Mouse (Mus musculus) limb, embryonic 10.5 days (tissue): Measurements from ENCODE around the gene Purb. TPM values are rescaled to one million over a fixed set of nuclear protein-coding genes. Genes with fewer than 3 reads are reported as not detected.

Source experiments
- DNase-seq: peaks from one replicate; pipeline ENCODE4 v3.0.0-alpha.2; 2017; ENCODE audit warnings: low spot score
- H3K27ac ChIP-seq: fragments of 300-500 bp; sonication (generic); 2 replicates; pipeline ENCODE4 v1.5.1; 2016; ENCODE audit warnings: mild to moderate bottlenecking
- H3K27me3 ChIP-seq: fragments of 300-500 bp; sonication (generic); 2 replicates; pipeline ENCODE4 v1.6.1; 2016; ENCODE audit warnings: low read depth, mild to moderate bottlenecking; ENCODE audit not compliant: poor library complexity, severe bottlenecking
- H3K36me3 ChIP-seq: fragments of 300-500 bp; sonication (generic); 2 replicates; pipeline ENCODE4 v1.6.1; 2016; ENCODE audit warnings: mild to moderate bottlenecking, moderate library complexity
- H3K4me1 ChIP-seq: fragments of 300-500 bp; sonication (generic); 2 replicates; pipeline ENCODE4 v1.6.1; 2016
- H3K4me3 ChIP-seq: fragments of 300-500 bp; sonication (generic); 2 replicates; pipeline ENCODE4 v1.5.1; 2016; ENCODE audit warnings: mild to moderate bottlenecking, moderate library complexity
- H3K9me3 ChIP-seq: fragments of 300-500 bp; sonication (generic); replicated peaks from 2 replicates; pipeline ENCODE4 v1.6.1; 2016; ENCODE audit warnings: mild to moderate bottlenecking
- WGBS: fragments of 180-500 bp; shearing (Covaris S2); methylation state at CpG from one replicate; pipeline ENCODE4 v1.1.7; 2016; 5-methylcytosine and 5-hydroxymethylcytosine counted together
- polyA plus RNA-seq: library from polyadenylated mRNA; unstranded; fragments of >200 nt; fragmentation: Nextera tagmentation; extraction: Ambion mirVana; gene quantifications from 2 replicates; pipeline ENCODE4 v1.2.1, GENCODE M21; 2016

The Purb gene
- polyA plus RNA-seq, 1 experiment from 2014 or later = 17.9 TPM

DNA sequence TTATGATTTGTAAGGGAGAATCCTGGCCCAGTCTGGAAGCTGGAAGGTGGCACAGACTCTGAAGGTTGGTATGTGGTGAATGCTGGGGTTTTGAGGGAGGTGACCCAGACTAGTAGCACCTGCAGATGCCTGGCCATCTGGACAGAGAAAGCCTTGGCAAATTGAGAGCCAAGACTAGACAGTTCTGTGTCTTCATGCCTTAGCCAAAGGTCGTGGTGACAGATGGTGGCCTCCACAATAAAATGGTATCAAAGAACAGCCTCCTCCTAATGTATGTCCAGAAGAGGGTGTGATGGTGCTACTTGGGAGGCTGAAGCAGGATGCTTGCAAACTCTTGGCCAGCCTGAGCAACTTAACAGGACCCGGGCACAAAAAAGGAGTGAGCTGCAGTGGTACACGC, 28.5 kb upstream of the Purb start:
- Histone ChIP-seq H3K9me3 (no peaks in the 10 kb centered on the region), H3K36me3 (no peaks in the 10 kb centered on the region), H3K4me1 (no peaks in the 10 kb centered on the region), H3K4me3 (no peak overlapping the region), H3K27ac (no peak overlapping the region), H3K27me3 (no peaks in the 10 kb centered on the region)
- DNase-seq = no peak
- WGBS = 80% methylated on average over 3 of the region's 3 CpGs

DNA sequence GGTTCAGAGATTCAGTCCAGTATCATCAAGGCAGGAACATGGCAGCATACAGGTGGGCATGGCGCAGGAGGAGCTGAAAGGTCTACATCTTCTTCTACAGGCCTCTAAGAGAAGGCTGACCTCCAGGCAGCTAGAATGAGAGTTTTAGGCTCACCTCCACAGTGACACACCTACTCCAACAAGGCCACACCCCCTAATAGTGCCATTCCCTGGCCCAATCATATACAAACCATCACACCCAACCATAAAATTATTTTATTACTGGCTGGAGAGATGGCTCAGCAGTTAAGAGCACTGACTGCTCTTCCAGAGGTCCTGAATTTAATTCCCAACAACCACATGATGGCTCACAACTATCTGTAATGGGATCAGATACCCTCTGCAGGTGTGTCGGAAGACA, 26.8 kb upstream of the Purb start:
- 96% methylated on average over 2 of the region's 2 CpGs for WGBS
- Histone ChIP-seq H3K4me3 (no peak overlapping the region), H3K4me1 (no peaks in the 10 kb centered on the region), H3K27ac (no peak overlapping the region), H3K27me3 (no peaks in the 10 kb centered on the region), H3K9me3 (no peaks in the 10 kb centered on the region), H3K36me3 (no peaks in the 10 kb centered on the region)
- DNase-seq = no peak

DNA sequence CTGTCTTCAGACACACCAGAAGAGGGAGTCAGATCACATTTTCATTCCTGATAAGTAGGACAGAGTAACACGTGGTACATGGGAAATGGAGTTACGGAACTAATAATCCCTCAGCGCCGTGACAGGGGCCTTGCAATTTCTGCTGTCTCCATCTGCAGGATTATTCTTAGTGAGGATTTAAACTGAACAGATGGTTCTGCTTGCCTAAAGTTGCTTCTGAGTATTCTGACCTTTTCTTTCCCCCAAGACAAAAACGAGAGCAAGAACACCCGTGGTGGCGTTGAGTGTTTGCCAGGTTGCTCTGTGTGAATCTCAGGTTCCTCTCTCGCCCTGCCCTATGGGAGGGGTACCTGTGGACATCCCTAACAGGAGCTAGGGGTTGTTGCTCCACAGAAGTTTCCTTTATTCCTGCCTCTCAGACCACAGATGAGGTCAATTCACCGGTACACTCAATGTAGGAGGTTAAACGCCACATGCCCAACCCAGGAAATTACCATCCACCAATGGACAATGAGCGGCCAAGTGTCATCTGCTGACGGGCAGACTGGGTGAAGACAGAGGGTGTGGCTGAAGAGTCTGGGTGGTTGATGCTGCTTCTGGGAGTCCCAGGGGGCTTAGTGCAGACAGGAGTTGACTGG, 21.7 kb upstream of the Purb start:
- Histone ChIP-seq H3K4me1 (no peaks in the 10 kb centered on the region), H3K27me3 (no peaks in the 10 kb centered on the region), H3K4me3 (no peak overlapping the region), H3K36me3 (no peaks in the 10 kb centered on the region), H3K9me3 (no peaks in the 10 kb centered on the region), H3K27ac (no peak overlapping the region)
- 83% methylated on average over 12 of the region's 12 CpGs for WGBS
- DNase-seq = no peak

DNA sequence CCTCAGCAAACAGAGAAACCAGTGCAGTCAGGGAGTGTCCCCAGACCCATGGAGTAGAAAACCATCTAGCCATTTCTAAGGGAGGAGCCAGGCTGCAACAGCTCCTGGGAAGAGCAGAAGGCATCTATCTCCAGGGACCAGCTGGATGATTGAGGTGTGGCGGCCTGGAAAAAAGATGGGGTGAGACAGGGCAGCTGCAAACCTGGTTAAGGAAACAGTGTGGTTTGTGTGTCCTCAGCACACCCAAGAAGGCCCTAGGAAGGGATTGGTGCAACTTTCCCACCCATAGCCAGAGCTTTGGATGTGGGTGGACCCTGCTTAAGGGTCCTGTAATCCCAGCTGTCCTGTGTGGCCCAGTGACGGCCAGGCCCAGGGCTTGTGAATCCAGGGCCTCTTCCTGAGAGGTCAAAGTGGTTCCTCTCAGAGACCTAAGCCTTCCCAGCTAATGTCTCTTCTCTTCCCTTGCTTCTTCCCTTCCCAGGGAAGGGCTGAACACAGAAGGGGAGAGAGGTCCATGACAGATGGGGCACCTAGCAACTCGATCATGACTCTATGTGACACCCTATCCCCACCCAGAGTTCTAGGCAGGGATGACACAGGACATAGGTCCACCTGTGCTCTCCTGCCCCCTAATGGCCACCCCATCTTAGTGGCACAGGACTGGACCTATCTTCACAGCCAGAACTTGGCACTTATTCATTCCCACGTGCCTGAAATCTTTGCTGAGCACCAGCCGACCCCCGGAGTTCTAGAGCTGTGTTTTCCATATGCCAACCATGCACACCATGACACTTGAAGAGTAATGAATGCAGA, 14.2 kb upstream of the Purb start:
- no peaks in the 10 kb centered on the region for H3K27me3 ChIP-seq
- no peaks in the 10 kb centered on the region for H3K36me3 ChIP-seq
- H3K27ac ChIP-seq = no peak overlapping the region
- no peak overlapping the region for H3K4me3 ChIP-seq
- H3K9me3 ChIP-seq = no peaks in the 10 kb centered on the region
- WGBS = 62% methylated on average over 6 of the region's 6 CpGs
- DNase-seq = no peak
- H3K4me1 ChIP-seq = no peaks in the 10 kb centered on the region

DNA sequence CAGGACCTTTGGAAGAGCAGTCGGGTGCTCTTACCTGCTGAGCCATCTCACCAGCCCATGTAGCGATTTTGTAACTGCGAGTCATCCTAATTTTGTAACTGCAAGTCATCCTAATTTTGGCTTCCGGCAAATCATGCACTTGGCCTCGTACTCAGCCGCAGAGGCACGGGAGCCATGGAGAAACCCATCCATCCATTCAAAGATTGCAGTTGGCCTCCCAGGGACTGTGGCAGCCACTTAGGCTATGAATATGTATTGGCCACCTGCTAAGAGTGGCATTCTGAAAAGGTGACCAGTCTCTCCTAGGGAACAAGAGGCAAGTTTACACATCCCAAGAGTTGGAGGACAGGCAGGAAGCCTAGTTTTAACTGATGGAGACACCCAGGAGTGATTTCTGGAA, 13.5 kb upstream of the Purb start:
- DNase-seq = no peak
- no peaks in the 10 kb centered on the region for H3K36me3 ChIP-seq
- H3K4me1 ChIP-seq = no peaks in the 10 kb centered on the region
- no peak overlapping the region for H3K27ac ChIP-seq
- H3K27me3 ChIP-seq = no peaks in the 10 kb centered on the region
- H3K4me3 ChIP-seq = no peak overlapping the region
- WGBS = 89% methylated on average over 7 of the region's 7 CpGs
- no peaks in the 10 kb centered on the region for H3K9me3 ChIP-seq

DNA sequence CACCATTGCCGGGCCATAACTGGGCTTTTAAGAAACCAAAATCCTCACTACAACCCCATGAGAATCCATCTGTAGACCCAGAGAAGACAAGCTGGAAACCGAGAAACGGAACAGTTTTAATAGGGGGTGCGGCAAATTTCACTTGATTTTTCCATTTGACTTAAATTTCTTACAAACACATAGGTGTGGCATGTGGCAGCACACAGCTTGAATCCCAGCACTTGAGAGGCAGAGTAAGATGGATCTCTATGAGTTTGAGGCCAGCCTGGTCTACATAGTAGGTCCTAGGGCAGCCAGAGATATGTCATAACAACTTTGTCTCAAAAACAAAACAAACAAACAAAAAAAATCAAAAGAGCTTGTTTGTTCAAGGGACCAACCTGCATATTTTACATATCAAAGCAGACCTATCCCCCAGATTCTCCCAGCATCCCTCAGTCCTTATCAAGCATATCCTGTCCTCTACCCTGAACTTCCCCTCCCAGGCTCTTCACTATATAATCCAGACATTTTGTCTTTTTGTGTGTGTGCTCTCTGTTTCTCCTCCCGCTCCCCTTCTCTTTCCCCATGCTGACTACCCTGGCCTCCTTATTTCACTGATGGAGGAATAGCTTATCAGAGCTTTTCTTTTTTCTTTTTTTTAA, 12.4 kb upstream of the Purb start:
- no peak for DNase-seq
- Histone ChIP-seq H3K36me3 (no peaks in the 10 kb centered on the region), H3K27me3 (no peaks in the 10 kb centered on the region), H3K4me1 (no peaks in the 10 kb centered on the region), H3K9me3 (no peaks in the 10 kb centered on the region), H3K27ac (no peak overlapping the region), H3K4me3 (no peak overlapping the region)
- 94% methylated on average over 5 of the region's 5 CpGs for WGBS

DNA sequence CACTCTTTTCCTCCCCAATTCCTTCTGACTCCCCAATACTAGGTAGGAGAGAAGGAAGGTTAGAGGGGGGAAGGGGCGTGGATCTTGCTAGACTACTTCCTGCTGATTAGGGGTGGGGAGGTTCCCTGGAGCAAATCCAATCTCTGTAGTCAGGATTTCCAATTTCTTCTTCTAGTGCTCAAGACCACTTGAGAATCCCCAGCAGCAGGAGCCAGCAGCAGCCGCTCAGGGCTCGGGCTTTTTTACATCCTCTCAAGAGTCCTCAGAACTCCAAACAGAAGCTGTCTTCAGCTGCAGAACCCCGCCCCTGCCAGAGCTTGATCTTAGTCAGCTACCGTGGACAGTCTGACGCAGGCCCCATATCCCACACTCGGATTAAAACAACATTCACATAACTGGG, 11.8 kb upstream of the Purb start:
- H3K4me1 ChIP-seq = no peaks in the 10 kb centered on the region
- no peak for DNase-seq
- 67% methylated on average over 7 of the region's 7 CpGs for WGBS
- no peaks in the 10 kb centered on the region for H3K9me3 ChIP-seq
- no peaks in the 10 kb centered on the region for H3K27me3 ChIP-seq
- H3K36me3 ChIP-seq = no peaks in the 10 kb centered on the region
- no peak overlapping the region for H3K4me3 ChIP-seq
- no peak overlapping the region for H3K27ac ChIP-seq

DNA sequence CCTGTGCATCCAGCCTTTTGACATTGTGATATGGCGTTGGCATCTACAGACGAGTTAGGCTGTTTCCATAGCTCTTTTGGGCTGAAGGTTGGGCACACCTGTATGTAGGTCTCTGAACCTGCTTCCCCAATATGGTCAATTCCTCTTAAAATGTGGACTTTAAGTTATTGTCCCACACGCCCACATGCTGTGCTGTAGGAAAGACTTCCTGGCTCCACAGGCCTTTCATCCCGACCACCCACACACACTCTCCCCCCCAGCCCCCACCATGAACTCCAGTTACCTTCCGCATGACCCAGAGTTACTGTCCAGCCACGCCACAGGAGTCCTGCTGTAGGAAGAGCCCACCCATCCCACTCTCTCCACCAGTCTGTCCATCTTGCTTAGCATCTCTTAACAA, 11.2 kb upstream of the Purb start:
- no peaks in the 10 kb centered on the region for H3K36me3 ChIP-seq
- H3K4me1 ChIP-seq = no peaks in the 10 kb centered on the region
- 75% methylated on average over 6 of the region's 6 CpGs for WGBS
- H3K27me3 ChIP-seq = no peaks in the 10 kb centered on the region
- no peaks in the 10 kb centered on the region for H3K9me3 ChIP-seq
- no peak overlapping the region for H3K4me3 ChIP-seq
- no peak for DNase-seq
- no peak overlapping the region for H3K27ac ChIP-seq

DNA sequence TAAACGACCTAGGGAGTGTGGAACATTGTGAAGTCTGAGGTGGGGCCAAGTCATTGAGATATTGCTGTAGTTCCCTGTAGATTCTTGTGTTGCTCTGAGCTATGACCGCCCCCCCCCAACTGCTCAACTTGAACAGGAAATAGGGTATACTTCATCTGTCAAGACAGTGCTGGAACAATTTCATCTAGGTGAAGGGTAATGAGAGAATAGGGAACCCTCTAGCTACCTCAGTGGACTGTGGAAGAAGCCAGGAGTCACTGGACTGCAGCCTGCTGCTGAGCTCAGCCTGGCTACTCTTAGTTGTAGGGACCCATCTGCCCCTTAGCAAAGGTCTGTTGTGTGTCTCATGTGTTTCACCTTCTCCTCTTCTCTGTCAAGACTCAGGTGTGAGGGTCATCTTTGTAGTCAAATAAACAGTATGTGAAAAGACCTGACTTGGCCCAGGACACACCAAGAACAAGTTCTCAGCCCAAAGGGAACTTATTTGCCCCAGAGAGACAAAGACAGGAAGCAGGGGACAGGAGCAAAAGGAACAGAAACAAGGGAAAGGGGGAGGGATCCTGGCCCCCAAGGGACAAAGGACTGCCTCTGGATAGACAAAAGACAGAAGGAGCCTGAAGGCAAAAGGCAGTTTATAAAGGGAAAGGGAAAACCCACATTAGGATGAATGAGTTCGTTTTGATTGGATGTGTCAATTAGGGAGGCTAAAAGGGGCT, 8.7 kb upstream of the Purb start:
- Histone ChIP-seq H3K4me3 (no peak overlapping the region), H3K9me3 (no peaks in the 10 kb centered on the region), H3K27me3 (no peaks in the 10 kb centered on the region), H3K4me1 (no peaks in the 10 kb centered on the region), H3K27ac (no peak overlapping the region), H3K36me3 (no peaks in the 10 kb centered on the region)
- WGBS = 70% methylated on average over 3 of the region's 3 CpGs
- DNase-seq = no peak

DNA sequence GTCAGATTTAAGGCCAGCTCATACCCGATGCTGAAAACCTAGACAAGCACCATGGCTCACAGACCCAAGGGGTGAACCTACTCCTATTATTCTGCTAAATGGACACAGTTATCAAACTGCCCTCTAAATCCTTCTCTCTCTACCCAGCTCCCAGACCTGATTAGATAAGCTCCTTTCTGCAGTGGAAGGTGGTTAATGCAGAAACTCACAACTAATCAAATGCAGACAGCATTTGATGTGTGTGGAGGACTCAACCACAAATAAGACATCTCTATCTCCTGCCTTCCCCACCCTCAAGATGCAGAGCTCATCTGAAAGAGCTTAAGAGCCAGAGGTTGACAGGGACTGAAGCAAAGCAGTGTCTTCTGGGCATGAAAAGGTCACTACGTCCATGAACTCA, 7.4 kb upstream of the Purb start:
- no peaks in the 10 kb centered on the region for H3K27me3 ChIP-seq
- H3K36me3 ChIP-seq = no peaks in the 10 kb centered on the region
- no peak overlapping the region for H3K4me3 ChIP-seq
- H3K4me1 ChIP-seq = no peaks in the 10 kb centered on the region
- 81% methylated on average over 2 of the region's 2 CpGs for WGBS
- no peak overlapping the region for H3K27ac ChIP-seq
- no peak for DNase-seq
- no peaks in the 10 kb centered on the region for H3K9me3 ChIP-seq

DNA sequence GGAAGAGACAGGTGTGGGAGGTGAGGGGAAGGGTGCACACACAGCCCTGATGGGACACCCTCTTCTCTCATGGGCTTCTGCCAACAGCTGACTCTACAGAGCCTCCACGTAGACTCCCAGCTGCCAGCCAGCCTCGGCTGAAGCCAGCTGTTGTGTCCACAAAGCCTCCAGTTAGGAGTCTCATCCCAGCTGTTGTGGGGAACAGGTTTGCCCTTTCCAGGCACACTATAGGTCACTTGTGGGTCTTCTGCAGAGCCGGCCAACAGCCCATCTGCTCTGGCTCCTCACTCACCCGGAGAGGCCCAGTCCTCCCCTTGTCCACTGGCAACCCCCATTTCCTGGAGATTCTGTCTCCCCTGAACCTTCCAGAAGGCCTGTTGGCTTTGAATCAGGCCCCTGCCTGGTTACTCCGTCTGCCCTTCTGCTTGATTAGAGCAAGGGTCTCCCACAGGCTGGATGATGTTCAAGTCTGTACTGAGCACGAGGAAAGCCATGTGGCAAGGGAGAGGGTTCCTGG, 6.0 kb upstream of the Purb start:
- DNase-seq = no peak
- 81% methylated on average over 6 of the region's 6 CpGs for WGBS
- no peak overlapping the region for H3K27ac ChIP-seq
- H3K27me3 ChIP-seq = no peaks in the 10 kb centered on the region
- no peaks in the 10 kb centered on the region for H3K9me3 ChIP-seq
- no peak overlapping the region for H3K4me3 ChIP-seq
- H3K36me3 ChIP-seq = no peaks in the 10 kb centered on the region
- H3K4me1 ChIP-seq = no peaks in the 10 kb centered on the region

DNA sequence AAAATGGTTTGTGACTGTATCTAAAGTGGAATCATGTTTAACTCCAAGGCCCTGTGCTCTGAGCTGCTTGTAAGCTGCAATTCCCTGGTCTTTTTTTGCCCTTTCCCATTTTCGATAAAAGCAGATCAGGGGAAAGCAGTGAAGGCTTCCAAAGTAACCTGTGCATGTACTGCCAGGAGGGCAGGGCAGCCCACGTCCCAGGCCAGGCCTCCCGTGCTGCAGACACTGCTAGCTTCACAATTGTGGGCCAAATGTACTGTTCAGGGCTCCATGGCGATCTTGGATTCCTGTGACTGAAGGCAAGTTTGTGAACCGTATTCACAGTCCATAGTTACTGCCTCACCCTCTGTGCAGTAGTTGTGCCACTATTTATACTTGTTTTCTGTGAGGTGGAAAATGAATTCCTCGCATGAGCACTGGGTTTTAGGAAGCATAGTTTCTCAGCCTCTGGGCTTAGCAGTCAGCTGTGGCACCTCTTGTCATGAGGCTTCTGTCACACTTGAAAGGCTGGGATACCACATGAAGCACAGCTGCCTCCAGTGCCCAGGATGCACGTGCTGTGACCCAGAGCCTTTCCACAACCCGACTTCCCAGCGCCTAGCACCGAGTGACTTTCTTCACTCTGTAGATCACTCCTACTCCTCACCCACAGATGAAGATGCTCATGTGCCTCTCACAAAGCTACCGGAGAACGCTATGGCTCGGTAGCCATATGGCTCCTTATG, 5.1 kb upstream of the Purb start:
- no peaks in the 10 kb centered on the region for H3K4me1 ChIP-seq
- no peaks in the 10 kb centered on the region for H3K9me3 ChIP-seq
- H3K4me3 ChIP-seq = no peak overlapping the region
- H3K27ac ChIP-seq = no peak overlapping the region
- H3K36me3 ChIP-seq = no peaks in the 10 kb centered on the region
- 82% methylated on average over 13 of the region's 13 CpGs for WGBS
- H3K27me3 ChIP-seq = no peaks in the 10 kb centered on the region
- DNase-seq = no peak
